Mouse (Mus musculus) midbrain, embryonic 12.5 days (tissue): Measurements from ENCODE around the gene Ttc41. TPM values are rescaled to one million over a fixed set of nuclear protein-coding genes. Genes with fewer than 3 reads are reported as not detected.

Experiments used
- ATAC-seq: fragments of 200-750 bp; cut with Nextera tagmentation; 2 replicates; pipeline ENCODE4 v1.8.0; 2017; ENCODE audit warnings: low read depth, moderate TSS enrichment, moderate library complexity; ENCODE audit not compliant: low FRiP score
- H3K27ac ChIP-seq: fragments of 300-500 bp; sonication (generic); replicated peaks from 2 replicates; pipeline ENCODE4 v1.5.1; 2016; ENCODE audit warnings: mild to moderate bottlenecking
- H3K27me3 ChIP-seq: fragments of 300-500 bp; sonication (generic); 2 replicates; pipeline ENCODE4 v1.6.1; 2016; ENCODE audit warnings: mild to moderate bottlenecking
- H3K36me3 ChIP-seq: fragments of 300-500 bp; sonication (generic); 2 replicates; pipeline ENCODE4 v1.6.1; 2016
- H3K4me1 ChIP-seq: fragments of 300-500 bp; sonication (generic); 2 replicates; pipeline ENCODE4 v1.6.1; 2016
- H3K4me2 ChIP-seq: fragments of 300-500 bp; sonication (generic); replicated peaks from 2 replicates; pipeline ENCODE4 v1.6.1; 2016; ENCODE audit warnings: mild to moderate bottlenecking, moderate library complexity
- H3K4me3 ChIP-seq: fragments of 300-500 bp; sonication (generic); 2 replicates; pipeline ENCODE4 v1.5.1; 2016; ENCODE audit warnings: mild to moderate bottlenecking
- H3K9ac ChIP-seq: fragments of 300-500 bp; sonication (generic); replicated peaks from 2 replicates; pipeline ENCODE4 v1.6.1; 2016; ENCODE audit warnings: mild to moderate bottlenecking, moderate library complexity
- H3K9me3 ChIP-seq: fragments of 300-500 bp; sonication (generic); 2 replicates; pipeline ENCODE4 v1.6.1; 2016; ENCODE audit warnings: mild to moderate bottlenecking
- WGBS: fragments of 180-500 bp; shearing (Covaris S2); methylation state at CpG from one replicate; pipeline ENCODE4 v1.1.7; 2016; 5-methylcytosine and 5-hydroxymethylcytosine counted together
- polyA plus RNA-seq: library from polyadenylated mRNA; unstranded; fragments of >200 nt; fragmentation: Nextera tagmentation; extraction: Ambion mirVana; gene quantifications from 2 replicates; pipeline ENCODE4 v1.2.1, GENCODE M21; 2016

The Ttc41 gene
- polyA plus RNA-seq, 1 experiment from 2014 or later: 3.0 TPM

DNA sequence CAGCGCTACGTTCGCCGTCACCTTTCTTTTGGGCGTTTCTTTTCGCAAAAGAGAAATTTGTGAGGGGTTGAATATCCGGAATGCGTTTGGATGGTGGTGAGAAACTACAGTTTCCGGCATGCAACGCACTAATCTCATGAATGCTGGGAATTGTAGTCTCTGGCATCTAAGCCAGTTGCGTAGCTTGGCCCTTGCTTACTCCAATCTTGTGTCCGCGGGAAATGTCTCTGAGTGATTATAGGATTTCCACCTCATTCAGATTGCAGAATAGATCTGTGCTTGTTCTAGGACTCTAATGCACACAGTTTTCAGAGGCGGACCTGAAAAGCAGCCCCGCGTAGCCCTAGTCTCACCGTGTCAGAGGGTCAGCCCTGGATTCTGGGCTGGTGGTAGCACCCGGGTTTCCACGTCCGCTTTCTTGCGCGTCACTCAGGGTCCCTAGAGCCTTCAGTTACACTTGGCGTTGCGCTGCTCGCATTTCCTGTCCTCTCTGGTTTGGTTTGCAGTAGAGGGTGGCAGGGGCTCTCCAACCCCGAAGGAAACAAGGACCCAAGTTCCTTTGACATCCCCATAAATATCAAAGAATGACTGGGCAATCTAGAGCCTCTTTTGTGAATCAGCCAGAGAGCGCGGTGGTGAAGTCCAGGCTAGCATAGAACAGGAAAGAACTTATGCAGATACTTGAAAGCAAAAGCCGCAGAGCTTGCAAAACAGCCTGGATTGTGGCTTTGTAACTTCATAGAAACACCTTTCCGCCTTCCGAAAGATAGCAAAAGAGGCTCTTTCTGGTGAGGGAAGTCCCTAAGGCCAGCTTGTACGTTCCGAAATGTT is 526 bp downstream of the Ttc41 start:
- peak overlapping the region; percentile 73 for H3K4me3 ChIP-seq
- peaks cover 26% of the 10 kb centered on the region for H3K36me3 ChIP-seq
- 5% methylated on average over 33 of the region's 33 CpGs for WGBS
- H3K27ac ChIP-seq: peak overlapping the region; percentile 93
- peak; percentile 84 for ATAC-seq
- no peaks in the 10 kb centered on the region for H3K9me3 ChIP-seq
- H3K9ac ChIP-seq: peak overlapping the region; percentile 68
- no peaks in the 10 kb centered on the region for H3K27me3 ChIP-seq
- peaks cover 34% of the 10 kb centered on the region for H3K4me1 ChIP-seq
- peak overlapping the region; percentile 59 for H3K4me2 ChIP-seq

DNA sequence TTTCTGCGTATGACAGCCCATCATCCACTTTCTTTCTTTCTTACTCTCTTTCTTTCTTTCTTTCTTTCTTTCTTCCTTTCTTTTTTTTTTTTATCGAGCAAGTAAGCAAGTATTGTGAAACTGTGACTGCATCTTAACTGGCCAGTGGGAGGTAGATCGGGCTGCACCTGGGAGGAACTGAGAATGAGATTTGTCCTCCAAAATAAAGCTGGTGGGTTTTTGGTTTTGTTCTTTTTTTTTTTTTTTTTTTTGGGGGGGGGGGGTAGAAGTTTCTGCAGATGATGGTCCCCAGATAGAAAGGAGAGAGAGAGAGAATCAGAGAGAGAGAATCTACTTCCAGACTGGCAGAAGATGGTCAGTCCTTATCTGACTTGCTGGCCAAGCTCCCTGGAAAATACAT is 1.5 kb downstream of the Ttc41 start:
- 89% methylated on average over 3 of the region's 3 CpGs for WGBS
- ATAC-seq: no peak
- peaks cover 26% of the 10 kb centered on the region for H3K4me1 ChIP-seq
- H3K9ac ChIP-seq: no peak overlapping the region
- no peak overlapping the region for H3K27ac ChIP-seq
- H3K4me2 ChIP-seq: no peak overlapping the region; the same call in 1 of the 2 replicates
- no peaks in the 10 kb centered on the region for H3K9me3 ChIP-seq
- peaks cover 18% of the 10 kb centered on the region for H3K36me3 ChIP-seq
- no peak overlapping the region for H3K4me3 ChIP-seq
- H3K27me3 ChIP-seq: no peaks in the 10 kb centered on the region

DNA sequence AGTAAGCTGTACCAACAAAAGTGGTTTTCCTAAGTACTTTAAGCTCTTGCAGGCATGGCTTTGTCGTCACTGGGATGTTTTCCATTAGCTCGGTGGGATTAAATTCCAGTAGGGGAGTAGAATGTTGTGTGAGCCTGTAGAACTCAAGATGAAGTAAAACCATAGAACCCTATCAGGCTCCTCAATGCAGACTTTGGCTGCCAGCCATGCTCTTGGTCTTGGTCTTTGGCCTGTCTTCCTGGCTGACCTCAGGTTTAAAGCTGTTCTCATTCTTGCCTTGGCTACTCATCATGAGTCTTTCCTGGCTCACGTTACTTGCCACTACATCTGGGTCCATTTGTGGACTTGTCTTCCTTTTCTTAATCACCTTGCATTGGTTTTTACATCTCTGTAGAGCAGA is 6.5 kb downstream of the Ttc41 start:
- no peaks in the 10 kb centered on the region for H3K4me1 ChIP-seq
- no peaks in the 10 kb centered on the region for H3K27me3 ChIP-seq
- no peak overlapping the region for H3K4me2 ChIP-seq
- ATAC-seq: no peak
- no peaks in the 10 kb centered on the region for H3K36me3 ChIP-seq
- H3K4me3 ChIP-seq: no peak overlapping the region
- no peak overlapping the region for H3K27ac ChIP-seq
- no peak overlapping the region for H3K9ac ChIP-seq
- no peaks in the 10 kb centered on the region for H3K9me3 ChIP-seq
- 69% methylated on average over 3 of the region's 3 CpGs for WGBS

DNA sequence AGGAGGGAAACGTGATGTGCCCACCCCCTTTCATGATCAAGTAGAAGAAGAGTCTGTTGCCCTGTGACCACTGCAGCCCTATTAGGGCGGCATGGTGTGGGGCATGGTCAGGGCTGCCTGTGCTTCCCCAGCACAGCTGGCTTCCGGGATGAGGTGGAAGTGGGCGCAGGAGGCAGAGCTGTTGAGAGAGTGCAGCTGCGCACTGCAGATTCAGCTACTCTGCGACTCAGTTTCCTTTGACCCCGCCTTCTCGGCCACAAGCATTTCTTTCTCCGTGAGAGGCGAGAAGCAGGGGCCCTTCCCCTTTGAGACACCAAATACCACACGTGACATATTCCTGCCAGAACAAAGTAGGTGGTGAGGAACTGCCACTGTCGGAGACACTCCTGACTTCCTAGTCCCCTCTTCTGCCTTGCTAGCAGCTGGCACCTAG is 22.0 kb downstream of the Ttc41 start:
- Histone ChIP-seq H3K4me2 (peak overlapping the region; percentile 48), H3K27me3 (no peaks in the 10 kb centered on the region), H3K27ac (no peak overlapping the region), H3K36me3 (no peaks in the 10 kb centered on the region), H3K4me3 (peak overlapping the region; percentile 23), H3K4me1 (peaks cover 13% of the 10 kb centered on the region), H3K9me3 (no peaks in the 10 kb centered on the region), H3K9ac (peak overlapping the region; percentile 11; the same call in 1 of the 2 replicates)
- WGBS: 8% methylated on average over 12 of the region's 12 CpGs
- ATAC-seq: peak; percentile 77; the same call in 1 of the 2 replicates

DNA sequence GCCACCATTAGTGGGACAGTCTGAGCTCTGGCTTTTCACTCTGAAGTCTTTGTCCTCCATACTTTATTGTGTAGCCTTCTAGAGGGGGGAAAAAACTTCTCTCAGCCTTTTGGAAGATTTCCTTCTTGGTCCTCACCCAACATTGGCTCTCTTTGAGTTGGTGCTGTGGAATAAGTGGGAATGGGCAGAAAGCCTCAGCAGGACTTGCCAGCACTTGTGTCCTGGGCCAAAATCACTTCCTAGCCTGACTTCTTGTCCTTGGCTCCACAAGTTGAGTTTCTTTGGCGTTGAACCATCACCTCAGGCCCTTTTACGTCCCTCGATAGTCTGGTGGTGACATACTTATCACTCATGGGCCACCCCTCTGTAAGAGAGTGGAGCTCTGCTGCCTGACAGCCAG is 22.6 kb downstream of the Ttc41 start:
- Histone ChIP-seq H3K4me3 (no peak overlapping the region), H3K9ac (no peak overlapping the region), H3K9me3 (no peaks in the 10 kb centered on the region), H3K4me2 (no peak overlapping the region), H3K4me1 (peaks cover 13% of the 10 kb centered on the region), H3K27ac (no peak overlapping the region), H3K36me3 (no peaks in the 10 kb centered on the region), H3K27me3 (no peaks in the 10 kb centered on the region)
- no peak for ATAC-seq
- 98% methylated on average over 3 of the region's 3 CpGs for WGBS

DNA sequence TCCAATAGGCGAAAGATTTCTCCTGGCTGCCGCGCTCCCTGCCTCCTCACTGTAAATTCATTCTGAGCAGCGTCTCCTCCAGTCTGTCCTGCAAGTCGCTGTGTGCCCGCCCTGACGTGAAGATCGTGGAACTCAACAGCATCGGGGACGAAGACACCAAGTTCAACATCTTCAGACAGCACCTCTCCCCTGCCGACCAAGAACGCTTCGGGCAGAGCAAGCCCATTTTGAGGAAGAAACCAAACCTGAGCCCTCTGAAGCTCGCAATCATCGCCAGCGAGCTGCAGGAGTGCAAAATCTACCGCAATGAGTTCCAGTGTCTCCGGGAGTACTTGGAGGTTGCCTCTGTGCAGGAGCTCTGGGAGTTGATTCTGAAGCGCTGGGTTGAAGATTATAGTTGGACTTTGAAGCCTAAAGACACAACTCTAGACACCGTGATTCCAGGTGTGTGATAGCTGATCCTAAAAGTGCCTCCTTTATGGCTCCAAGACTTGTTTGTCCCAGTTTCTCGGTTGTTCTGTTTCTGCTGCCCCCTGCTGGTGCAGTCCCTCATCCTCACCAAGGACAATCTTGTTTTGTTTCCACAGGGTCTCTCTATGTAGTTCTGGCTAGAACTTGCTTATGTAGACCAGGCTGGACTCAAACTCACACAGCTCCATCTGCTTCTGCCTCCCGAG is 25.4 kb downstream of the Ttc41 start:
- ATAC-seq: peak; percentile 39
- 17% methylated on average over 22 of the region's 22 CpGs for WGBS
- no peaks in the 10 kb centered on the region for H3K36me3 ChIP-seq
- H3K4me3 ChIP-seq: peak overlapping the region; percentile 43
- peak overlapping the region; percentile 46 for H3K9ac ChIP-seq
- H3K4me1 ChIP-seq: peaks cover 13% of the 10 kb centered on the region
- no peaks in the 10 kb centered on the region for H3K9me3 ChIP-seq
- no peak overlapping the region for H3K27ac ChIP-seq
- H3K4me2 ChIP-seq: peak overlapping the region; percentile 58
- H3K27me3 ChIP-seq: no peaks in the 10 kb centered on the region

DNA sequence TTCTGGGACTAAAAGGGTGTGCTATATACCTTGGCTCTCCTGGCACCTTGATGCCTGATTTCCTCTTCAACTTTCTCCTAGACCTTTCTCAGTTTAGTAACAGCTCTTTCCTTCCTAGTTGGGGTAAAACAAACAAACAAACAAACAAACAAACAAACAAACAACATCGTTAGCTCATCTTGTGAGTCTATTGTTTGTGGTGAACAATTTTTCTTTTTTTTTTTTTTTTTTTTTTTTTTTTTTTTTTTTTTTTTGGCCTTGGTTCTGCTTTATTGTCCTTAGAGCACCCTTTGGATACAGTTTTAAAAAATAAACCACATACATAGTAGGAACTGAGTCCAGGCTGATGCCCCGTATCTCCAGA is 25.9 kb downstream of the Ttc41 start:
- Histone ChIP-seq H3K9ac (no peak overlapping the region), H3K4me3 (no peak overlapping the region), H3K27me3 (no peaks in the 10 kb centered on the region), H3K27ac (no peak overlapping the region), H3K36me3 (no peaks in the 10 kb centered on the region), H3K4me1 (peaks cover 13% of the 10 kb centered on the region), H3K4me2 (peak overlapping the region; percentile 58; the same call in 1 of the 2 replicates), H3K9me3 (no peaks in the 10 kb centered on the region)
- WGBS: 72% methylated on average over 2 of the region's 2 CpGs
- no peak for ATAC-seq

DNA sequence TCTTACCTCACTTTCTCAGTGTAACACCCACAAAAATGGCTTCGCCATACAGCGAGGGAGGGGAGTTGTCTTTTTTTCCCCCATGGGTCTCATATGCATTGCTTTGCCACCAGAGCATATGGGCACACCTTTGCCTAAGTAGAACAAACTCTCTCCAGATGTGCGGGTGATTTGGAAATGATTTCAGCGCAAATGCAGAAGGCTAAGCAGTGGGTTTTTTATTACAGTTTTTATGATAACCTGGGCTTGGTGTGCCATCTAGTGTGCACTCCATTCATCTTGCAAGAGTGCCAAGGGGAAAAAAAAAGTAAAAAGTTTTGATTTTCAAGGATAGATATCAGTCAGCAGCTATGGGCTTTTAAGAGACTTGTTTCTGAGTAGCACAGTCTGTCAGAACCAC is 29.4 kb downstream of the Ttc41 start:
- Histone ChIP-seq H3K9me3 (no peaks in the 10 kb centered on the region), H3K27ac (no peak overlapping the region), H3K4me3 (no peak overlapping the region), H3K4me2 (no peak overlapping the region), H3K27me3 (no peaks in the 10 kb centered on the region), H3K4me1 (0 out of 2 replicates have a peak, but pooled peaks cover 3% of the 10 kb centered on the region), H3K36me3 (no peaks in the 10 kb centered on the region), H3K9ac (no peak overlapping the region)
- no peak for ATAC-seq
- WGBS: 92% methylated on average over 4 of the region's 4 CpGs

DNA sequence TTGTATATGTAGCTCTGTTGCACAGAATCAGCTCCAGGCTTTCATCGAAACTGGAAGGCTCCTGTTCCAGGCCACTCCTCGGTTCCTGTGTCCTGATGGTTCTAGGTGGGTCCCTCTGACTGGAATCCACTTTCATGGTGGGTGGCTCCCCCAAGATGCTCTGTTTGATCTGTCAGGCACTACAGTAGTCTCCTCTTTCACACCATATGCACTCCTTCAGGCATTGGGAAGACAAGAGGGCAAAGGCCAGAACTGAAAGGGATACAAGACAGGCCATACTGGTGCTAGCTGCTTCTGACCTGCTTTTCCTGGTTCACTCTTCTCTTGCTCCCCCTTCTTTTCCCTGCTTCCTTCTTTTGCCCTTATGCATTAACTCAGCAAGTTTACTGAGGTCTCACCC is 37.3 kb downstream of the Ttc41 start:
- ATAC-seq: no peak
- Histone ChIP-seq H3K4me1 (no peaks in the 10 kb centered on the region), H3K9ac (no peak overlapping the region), H3K36me3 (no peaks in the 10 kb centered on the region), H3K27ac (no peak overlapping the region), H3K9me3 (no peaks in the 10 kb centered on the region), H3K27me3 (no peaks in the 10 kb centered on the region), H3K4me3 (no peak overlapping the region), H3K4me2 (no peak overlapping the region)
- 91% methylated on average over 2 of the region's 2 CpGs for WGBS

DNA sequence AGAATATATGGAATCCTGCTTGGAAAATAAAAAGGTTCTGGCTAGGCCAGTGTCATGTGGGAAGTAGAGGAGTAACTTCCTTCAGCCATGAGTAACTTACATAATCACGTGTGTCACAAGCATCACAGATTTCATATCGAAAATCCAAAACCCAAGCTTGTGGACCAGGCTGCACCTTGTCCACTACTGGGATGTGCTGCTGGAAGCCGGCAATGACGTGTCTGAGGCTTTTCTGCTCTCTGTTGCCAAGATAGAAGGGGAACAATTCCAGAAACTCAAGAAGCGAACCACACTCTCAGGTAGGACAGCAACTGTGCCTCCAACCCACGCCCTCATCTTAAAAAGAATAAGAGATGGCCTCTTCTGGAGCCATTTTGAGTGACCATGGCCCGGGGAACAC is 38.7 kb downstream of the Ttc41 start:
- Histone ChIP-seq H3K4me3 (no peak overlapping the region), H3K27me3 (no peaks in the 10 kb centered on the region), H3K4me1 (no peaks in the 10 kb centered on the region), H3K9ac (no peak overlapping the region), H3K9me3 (no peaks in the 10 kb centered on the region), H3K4me2 (no peak overlapping the region), H3K36me3 (no peaks in the 10 kb centered on the region), H3K27ac (no peak overlapping the region)
- 91% methylated on average over 7 of the region's 7 CpGs for WGBS
- no peak for ATAC-seq

DNA sequence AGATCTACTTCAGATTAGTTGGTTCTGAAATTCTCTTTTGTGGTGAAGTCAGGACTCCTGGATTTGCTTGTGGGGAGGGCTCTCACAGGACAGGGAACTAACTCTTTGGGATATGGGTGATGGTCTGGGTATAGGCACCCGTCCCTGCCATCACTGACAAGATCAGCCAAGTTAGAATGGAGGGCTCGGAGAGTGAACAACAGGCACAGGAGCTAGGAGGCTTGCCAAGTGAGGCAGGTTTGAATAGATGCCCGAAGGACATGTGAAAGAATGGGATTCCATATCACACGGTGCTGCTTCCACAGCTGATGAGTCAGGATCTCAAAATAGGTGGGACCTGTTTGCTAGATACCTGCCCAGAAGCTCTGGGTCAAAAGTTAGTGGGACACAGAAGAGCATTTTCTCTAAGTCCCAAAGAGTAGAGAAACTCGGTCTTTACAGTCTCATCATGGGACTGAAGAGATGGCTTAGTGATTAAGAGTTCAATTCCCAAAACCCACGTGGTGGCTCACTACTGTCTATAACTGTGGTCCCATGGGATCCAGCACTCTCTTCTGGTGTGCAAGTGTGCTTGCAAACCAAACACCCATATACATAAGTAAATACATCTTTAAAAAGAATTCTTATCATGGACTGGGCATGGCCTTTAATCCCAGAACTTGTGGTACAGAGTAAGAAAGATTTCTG is 50.3 kb downstream of the Ttc41 start:
- WGBS: 84% methylated on average over 6 of the region's 6 CpGs
- Histone ChIP-seq H3K36me3 (no peaks in the 10 kb centered on the region), H3K9me3 (no peaks in the 10 kb centered on the region), H3K27ac (no peak overlapping the region), H3K27me3 (no peaks in the 10 kb centered on the region), H3K4me1 (no peaks in the 10 kb centered on the region), H3K9ac (no peak overlapping the region), H3K4me2 (no peak overlapping the region), H3K4me3 (no peak overlapping the region)
- ATAC-seq: no peak

DNA sequence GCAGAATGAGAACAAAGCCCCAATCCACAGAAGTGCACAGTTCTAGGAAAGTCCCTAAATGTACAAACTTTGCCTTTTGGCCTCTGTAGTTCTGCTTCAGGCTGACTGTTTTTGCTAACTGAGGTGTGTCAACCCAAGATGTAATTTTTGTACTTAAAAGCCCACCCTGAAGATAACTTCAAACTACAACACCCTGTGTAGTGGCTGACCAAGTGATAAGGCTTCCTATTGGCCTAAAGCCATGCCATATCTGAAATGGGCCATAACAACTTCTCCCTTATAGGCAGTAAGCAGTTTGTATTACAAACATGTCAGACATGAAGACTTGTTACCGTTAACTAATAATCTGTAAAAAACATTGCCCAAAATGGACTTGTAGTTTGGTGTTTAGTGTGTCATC is 52.1 kb downstream of the Ttc41 start:
- H3K4me2 ChIP-seq: no peak overlapping the region
- H3K27ac ChIP-seq: no peak overlapping the region
- no peaks in the 10 kb centered on the region for H3K9me3 ChIP-seq
- H3K4me1 ChIP-seq: no peaks in the 10 kb centered on the region
- no peak overlapping the region for H3K4me3 ChIP-seq
- no peak for ATAC-seq
- H3K36me3 ChIP-seq: no peaks in the 10 kb centered on the region
- WGBS: 94% methylated on average over 1 of the region's 1 CpGs
- no peaks in the 10 kb centered on the region for H3K27me3 ChIP-seq
- no peak overlapping the region for H3K9ac ChIP-seq
